Mouse (Mus musculus): ENCODE measurements at regions not wholly inside any gene's neighbourhood (a gene's known extent, or its start where the extent isn't known, plus 50 kb on each side); places are given as distances from the start of the nearest gene placed in this dataset.

DNA sequence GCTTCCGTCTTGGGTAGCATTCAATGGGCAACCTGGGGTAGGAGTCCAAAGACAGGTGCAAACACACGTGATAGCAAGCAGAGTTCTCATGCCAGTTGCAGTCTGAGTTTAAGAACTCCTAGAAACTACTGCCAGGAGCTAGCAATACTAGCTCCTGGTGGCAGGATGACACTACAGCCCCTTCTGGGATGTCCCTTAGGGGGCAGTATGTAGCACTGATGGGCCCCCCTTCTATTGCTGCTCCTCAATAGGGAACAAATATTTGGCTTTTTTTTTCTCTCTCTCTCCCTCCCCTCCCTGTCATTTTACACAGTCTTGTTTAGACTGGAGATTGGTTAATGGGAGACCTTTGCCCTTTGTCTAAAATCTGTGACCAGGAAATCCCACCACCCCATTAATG is 282.2 kb downstream of the Maf start:
- DNase-seq = no peak

- no peak for DNase-seq
Measured at GRCm38 (mm10) chr8:115423682-115424081, 283.9 kb downstream of the Maf start.

GRCm38 (mm10) chr8:115423056-115423455 is 284.5 kb downstream of the Maf start:
- DNase-seq = no peak

DNA sequence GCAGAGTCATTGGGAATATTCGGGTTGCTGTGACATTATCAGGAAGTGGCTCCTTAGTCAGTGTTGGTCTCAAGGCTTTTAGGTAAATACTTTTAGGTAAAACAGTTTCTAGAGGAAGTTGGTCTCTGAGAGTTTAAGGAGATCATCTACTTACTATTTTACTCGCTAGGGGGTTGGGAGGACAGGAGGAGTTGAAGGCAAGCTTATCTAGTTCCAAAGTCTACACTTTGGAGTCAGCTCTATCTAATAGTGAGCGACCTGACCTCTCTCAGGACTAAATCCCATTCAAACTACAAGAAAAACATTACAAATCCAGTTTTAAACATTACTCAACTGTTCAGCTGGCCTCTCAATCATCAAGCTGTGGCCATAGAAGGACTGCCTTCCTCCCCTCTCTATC is 287.1 kb downstream of the Maf start:
- DNase-seq = no peak

DNA sequence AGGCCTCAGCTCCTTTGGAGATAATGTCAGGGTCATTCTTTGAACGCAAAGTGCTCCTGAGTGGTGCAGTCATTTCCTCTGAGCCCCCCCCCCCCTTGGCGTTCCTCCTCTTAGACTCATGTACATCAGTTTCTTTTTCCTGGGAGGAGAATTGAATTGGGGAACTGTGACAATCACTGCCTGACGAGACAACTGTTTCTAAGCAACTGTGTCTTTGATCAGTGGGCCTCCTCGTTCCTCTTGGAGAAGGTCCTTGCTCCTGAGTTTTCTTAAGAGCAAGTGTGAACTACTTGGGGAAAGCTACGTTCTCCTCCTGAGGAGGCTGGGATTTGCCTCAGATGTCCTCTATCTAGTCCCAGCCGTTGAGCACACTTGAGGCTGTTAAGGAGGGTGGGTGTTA is 287.5 kb downstream of the Maf start:
- DNase-seq = no peak

- no peak for DNase-seq
Measured at GRCm38 (mm10) chr8:115418056-115418455, 289.5 kb downstream of the Maf start.

DNA sequence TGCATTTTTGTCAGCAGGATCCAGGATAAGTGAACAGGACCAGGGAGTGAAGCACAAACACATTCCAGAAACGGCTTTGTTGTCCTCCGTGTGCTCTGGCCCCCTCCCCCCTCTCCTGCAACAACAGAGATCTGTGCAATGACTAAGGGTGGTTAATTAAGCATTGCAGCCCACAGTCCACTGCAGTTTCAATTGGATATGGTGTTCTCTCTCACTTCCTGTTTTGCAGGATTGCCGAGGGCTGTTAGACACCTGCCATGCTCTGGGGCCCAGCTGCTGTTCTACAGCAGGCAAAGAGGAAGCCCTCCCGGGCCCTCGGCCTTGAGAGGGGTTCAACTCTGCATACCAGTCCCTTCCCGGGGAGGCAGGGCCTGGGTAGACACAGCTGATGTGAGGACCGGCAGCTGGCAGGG is 293.5 kb downstream of the Maf start:
- peak; percentile 50 for DNase-seq

GRCm38 (mm10) chr8:115411756-115412155 is 295.8 kb downstream of the Maf start:
- DNase-seq = no peak

- no peak for DNase-seq
Measured at GRCm38 (mm10) chr8:115411061-115411460, 296.5 kb downstream of the Maf start.

DNA sequence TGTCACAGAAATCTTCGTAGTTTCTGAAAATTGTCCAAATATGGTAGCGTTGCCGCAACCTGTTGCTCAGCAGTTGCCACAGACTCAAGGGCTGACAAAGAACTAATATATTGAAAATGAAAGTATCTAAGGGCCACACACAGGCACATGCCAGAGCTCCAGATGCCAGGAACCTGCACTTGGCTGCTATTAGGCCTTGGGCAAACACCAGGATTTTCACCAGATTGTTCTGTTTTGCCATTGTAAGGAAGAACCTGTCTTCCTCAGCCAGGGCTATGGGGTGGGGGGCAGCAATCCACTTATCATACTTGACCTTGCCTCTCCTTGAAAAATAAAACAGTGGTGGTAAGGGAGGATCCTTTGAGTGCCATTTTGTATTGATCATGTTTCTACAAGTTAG is 297.4 kb downstream of the Maf start:
- DNase-seq = no peak

GRCm38 (mm10) chr8:115407535-115407934 is 300.1 kb downstream of the Maf start:
- DNase-seq = no peak

- no peak for DNase-seq
Measured at GRCm38 (mm10) chr8:115403601-115404000, 304.0 kb downstream of the Maf start.

DNA sequence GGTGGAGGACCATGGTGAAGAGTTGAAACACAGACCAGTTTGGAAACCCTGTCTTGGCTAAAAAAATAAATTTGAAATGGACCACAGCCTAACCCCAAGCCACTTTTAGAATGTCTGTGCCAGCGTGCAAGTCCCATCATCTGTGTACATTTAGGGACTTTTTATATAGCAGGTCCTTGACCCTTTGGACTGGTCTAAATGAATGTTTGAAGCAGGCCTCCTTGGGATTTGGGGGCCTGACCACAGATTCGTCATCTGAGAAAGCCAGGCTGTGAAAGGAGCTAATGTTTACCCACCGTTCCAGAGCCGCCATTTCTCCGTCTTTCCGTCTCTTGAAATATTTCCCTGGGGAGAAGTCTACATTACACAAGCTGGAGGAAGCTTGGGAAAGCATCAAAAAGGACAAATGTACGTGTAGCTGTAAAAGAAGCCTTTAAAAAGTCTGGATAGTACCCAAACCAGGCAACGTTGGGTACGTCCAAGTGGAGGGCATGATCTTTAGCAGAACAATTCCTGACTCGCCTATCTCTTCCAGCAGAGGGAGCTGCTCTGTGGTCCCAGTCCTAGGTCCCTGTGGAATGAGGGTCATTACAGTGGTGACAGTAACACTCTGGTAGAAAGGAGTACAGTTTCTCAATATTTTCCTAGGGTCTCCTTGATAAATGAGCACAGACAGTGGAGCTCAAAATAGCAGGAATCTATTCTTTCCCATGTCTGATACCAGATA is 305.0 kb downstream of the Maf start:
- DNase-seq = no peak

Measured in layer of hippocampus, adult 9-11 months (tissue).